Mouse (Mus musculus) kidney, postnatal 10 days (tissue): ENCODE data around the gene Car9.

ENCODE experiments used
- DNase-seq: peaks from one replicate; pipeline ENCODE4 v3.0.0; 2021; ENCODE audit warnings: mixed read lengths

Gene Car9

DNA sequence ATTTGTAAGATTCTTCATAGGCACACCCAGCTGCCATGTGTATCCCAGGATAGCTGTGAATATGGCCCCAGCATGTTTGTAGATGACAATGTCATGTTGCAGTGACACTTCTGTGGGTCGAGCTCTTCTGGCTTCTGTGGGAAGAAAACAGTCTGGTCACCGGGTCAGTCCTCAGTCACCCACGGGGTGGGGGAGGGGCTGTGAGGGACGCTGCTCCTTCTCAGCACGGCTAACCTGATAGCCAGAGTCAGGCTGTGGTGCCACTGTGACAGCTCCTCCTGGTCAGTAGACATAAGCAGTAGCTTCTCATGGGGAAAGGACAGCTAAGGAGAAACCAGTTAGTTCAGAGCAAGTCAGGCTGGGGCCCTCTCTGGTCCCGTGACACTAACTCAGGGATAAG lies 10.2 kb upstream of the Car9 start:
- no peak for DNase-seq

DNA sequence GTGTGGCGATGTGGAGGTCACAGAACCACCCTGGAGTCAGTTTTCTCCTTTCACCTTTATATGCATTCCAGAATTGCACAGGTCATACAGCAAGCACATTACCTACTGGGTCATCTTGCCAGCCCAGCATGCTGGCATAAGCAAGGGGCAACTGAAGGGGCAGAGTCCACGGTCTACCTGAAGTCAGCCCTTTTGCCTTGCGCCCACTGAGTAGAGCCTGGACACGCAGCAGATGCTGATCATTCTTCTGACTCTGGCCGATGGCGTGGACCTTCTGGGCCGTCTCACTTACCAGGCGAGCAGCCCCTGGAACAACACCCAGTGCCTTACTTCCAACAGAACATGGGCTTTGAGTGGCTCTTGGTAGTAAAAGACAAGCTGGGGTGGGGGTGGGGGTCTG lies 9.4 kb upstream of the Car9 start:
- DNase-seq: peak; percentile 52

GRCm38 (mm10) chr4:43497946-43498345 lies 8.8 kb upstream of the Car9 start:
- DNase-seq: no peak

- DNase-seq: peak; percentile 55
These were observed 7.8 kb upstream of the Car9 start for GRCm38 (mm10) chr4:43498983-43499382.

DNA sequence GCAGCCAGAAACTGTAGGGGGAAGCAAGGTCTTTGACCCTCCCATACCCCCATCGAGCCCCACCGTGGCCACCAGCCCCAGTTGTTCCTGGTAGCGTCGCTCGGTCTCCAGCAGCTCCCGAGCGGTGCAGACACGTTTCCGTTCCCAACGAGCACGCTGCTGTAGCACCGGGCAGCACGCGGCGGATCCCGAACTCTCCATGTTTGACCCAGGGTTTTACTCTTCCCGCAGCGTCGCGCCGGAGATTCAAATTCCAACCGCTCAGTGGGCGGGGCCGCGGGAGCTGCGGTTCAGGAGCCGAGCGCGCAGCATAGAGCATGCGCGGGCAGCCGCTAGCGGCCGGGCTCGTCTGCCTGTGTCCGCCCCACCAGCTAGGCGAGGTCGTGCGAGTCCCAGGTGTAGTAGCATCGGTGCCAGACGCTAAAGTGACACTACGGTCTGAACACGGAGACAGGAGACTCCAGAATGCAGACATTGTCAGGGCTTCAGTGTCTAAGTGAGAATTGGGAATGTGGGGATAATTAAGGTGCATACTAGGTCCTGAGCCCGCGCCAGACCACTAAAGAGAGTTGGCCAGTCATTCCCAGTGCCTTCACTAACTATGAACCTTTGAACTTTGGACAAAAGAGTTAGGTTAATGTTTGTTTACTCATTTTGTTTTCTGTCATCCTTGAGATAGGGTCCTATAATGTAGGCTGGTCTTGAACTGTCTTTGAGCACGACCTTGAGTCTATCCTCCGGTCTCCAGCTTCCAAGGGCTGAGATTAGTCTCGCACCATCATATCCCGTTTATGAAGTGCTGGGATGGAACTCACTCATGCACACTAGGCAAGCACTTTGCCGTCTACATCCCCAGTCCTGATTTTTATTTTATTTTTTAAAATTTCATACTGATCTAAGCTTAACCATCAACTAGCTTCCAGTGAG lies 7.1 kb upstream of the Car9 start, which contains the start of gene Arhgef39:
TSS of gene Arhgef39 (minus strand) at position 289 of the 927 bp plus-strand sequence.
- DNase-seq: peak; percentile 94

DNA sequence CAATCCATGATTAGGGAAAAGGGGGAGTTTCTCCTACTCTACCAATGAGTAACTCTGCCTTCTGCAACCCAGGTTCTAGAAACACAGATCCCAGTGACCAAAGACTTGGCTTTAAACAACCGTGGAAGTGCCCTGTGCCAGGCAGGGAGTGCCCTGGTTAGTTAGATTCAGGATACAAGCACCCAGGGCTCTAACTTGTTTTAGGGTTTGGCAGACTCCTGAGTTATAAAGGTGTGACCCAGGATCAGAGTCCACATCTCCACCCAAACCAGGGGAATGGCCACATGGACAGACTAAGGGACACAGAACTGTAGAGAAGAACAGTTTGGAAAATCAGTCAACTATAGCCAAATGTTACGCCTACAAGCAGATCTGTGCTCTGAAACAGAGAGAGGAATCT lies 3.7 kb upstream of the Car9 start:
- no peak for DNase-seq

GRCm38 (mm10) chr4:43503506-43503905 lies 3.3 kb upstream of the Car9 start:
- peak; percentile 12 for DNase-seq

GRCm38 (mm10) chr4:43504269-43504668 lies 2.5 kb upstream of the Car9 start:
- no peak for DNase-seq

DNA sequence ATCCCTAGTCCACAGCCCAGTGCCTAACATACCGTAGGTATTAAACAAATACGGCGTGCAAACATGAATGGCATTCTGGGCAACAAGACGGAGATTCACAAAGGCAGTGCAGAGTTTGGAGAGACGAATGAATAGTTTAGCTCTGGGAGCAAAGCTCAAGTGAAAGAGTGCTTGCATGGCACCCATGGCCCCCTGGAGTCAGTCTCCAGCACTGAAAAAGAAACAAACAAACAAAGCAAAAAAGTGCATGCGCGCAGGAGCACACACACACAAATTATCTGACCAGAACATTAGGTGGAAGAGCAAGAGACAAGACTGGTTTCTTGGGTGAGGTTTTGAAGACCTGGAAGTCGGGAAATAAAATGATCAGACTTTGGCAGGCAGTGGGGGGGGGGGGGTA lies 692 bp upstream of the Car9 start:
- no peak for DNase-seq

GRCm38 (mm10) chr4:43507938-43508665 lies 1.3 kb downstream of the Car9 start:
- DNase-seq: no peak

GRCm38 (mm10) chr4:43508666-43508997 lies 1.9 kb downstream of the Car9 start:
- DNase-seq: peak; percentile 62

GRCm38 (mm10) chr4:43509109-43509508 lies 2.3 kb downstream of the Car9 start:
- DNase-seq: no peak

DNA sequence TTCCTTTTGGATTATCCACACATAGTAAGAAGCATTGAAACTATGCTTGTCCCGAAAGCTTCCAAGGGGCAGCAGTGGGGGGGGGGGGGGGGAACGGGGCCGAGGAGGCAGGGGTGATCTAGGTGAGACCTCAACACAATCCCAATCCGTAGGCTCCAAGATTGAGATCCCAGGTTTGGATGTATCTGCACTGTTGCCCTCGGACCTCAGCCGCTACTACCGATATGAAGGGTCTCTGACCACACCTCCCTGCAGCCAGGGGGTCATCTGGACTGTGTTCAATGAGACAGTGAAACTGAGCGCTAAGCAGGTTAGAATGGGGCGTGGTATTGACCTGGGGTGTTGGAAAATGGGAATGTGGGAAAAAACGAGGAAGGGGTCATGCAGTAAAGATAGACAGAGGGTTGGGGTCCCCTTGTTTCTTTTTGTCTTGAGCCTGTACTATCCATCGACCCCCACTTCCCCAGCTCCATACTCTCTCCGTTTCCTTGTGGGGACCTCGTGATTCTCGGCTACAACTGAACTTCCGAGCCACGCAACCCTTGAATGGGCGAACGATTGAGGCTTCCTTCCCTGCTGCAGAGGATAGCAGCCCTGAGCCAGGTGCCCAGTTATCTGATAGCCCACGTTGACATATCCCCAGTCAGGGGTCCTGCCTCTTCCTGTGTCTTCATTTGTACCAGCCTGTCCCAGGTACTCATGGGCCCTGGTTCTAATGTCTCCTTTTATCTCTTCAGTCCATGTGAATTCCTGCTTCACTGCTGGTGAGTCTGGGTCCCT lies 5.1 kb downstream of the Car9 start:
- DNase-seq: no peak

- no peak for DNase-seq
These were observed 5.9 kb downstream of the Car9 start for GRCm38 (mm10) chr4:43512653-43513052.

DNA sequence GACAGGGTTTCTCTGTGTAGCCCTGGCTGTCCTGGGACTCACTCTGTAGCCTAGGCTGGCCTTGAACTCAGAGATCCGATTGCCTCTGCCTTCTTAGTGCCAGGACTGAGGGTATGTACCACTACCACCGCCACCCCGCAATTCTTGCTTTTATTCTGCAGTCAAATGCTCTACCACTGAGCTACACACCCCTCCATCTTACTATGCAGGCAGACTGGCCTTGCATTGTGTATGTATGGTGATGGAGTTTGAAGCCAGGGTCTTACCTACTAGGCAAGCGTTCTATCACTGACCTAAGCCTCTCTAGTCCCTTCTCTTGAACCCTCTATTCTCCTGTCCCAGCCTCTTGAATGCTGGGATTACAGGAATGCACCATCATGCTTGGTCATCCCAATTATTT lies 6.5 kb downstream of the Car9 start:
- no peak for DNase-seq

GRCm38 (mm10) chr4:43513791-43514190 lies 7.0 kb downstream of the Car9 start:
- no peak for DNase-seq

GRCm38 (mm10) chr4:43515764-43516708 lies 9.3 kb downstream of the Car9 start:
- DNase-seq: no peak

- DNase-seq: no peak
These were observed 12.8 kb downstream of the Car9 start for GRCm38 (mm10) chr4:43519551-43519950.

DNA sequence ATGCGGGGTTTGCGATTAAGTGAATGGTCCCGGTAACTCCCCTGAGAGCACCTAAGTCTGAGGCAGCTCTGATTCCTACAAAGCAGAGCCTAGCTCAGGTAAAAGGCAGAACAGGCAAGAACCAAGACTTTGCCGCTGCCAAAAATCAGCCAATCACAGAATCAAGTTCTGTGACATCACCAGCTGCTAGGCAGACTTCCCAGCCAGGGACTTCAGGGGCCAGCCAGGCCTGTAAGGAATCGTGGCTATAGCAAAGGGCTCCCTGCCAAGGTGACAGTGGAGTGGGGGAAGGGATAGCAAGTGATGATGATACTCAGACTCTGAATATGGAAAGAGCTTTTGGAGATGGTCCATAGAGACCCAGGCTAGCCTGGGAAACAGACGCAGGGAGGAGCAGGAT lies 13.2 kb downstream of the Car9 start:
- peak; percentile 93 for DNase-seq

- DNase-seq: no peak
These were observed 21.1 kb downstream of the Car9 start for GRCm38 (mm10) chr4:43527880-43528279.

- DNase-seq: no peak
These were observed 21.7 kb downstream of the Car9 start for GRCm38 (mm10) chr4:43528487-43528886.

GRCm38 (mm10) chr4:43530081-43530501 lies 23.3 kb downstream of the Car9 start:
- no peak for DNase-seq
